Mouse (Mus musculus): ENCODE measurements around the gene Irf9. TPM values are rescaled to one million over a fixed set of nuclear protein-coding genes. Genes with fewer than 3 reads are reported as not detected.

Irf9 gene
- total and polyA plus RNA-seq, 2 experiments from 2014 or later, result 7.0 to 18.1 TPM

DNA sequence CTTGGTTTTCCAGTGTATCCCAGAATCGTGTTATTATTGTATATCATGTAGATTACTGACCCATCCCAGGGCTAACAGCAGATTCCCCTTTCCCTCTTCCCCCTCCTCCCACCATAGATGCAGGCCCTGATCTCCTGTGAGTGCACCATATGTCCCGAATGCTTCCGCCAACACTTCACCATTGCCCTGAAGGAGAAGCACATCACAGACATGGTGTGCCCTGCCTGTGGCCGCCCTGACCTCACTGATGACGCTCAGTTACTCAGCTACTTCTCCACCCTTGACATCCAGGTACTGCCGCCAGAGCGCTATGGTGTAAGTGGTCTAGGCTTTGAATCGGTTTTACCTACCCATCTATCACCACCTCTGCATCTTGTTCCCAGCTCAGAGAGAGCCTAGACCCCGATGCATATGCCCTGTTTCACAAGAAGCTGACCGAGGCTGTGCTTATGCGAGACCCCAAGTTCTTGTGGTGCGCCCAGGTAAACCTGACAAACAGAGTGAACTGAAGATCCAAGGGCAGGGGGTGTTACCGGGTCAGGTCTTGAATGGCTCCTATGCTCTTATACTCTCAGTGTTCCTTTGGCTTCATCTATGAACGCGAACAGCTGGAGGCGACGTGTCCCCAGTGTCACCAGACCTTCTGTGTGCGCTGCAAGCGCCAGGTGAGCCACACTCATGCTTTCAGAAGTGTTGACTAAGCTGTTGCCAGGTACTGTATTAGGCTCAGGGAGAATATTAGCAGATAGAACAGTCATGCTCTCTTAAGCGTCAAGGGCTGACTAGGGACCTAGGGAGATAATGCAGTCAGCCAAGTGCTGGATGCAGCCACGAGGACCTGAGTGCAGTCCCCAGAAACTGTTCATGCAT lies 4.6 kb upstream of the Irf9 start:
- Histone ChIP-seq H3K27me3 (ENCODE audit: insufficient read depth, low read length) (no peaks in the 10 kb centered on the region), H3K36me3 (ENCODE audit: insufficient read depth) (peaks cover 90% of the 10 kb centered on the region), H3K9me3 (ENCODE audit: low read length) (no peaks in the 10 kb centered on the region), H3K4me2 (ENCODE audit: low read depth) (no peak overlapping the region), H3K4me1 (ENCODE audit: insufficient read depth) (no peaks in the 10 kb centered on the region), H3K4me3 (ENCODE audit: low read depth, low read length) (no peak overlapping the region), H3K27ac (ENCODE audit: low read depth, low read length) (no peak overlapping the region), H3K9ac (no peak overlapping the region)
- DNase-seq, result no peak
- no peak for TF ChIP-seq CTCF (IDR thresholded peaks at IDR 0.05; ENCODE audit: low read depth)
- ATAC-seq, result no peak
- WGBS, result 95% methylated on average over 21 of the region's 21 CpGs

GRCm38 (mm10) chr14:55603633-55604576 lies 534 bp downstream of the Irf9 start:
- Histone ChIP-seq H3K9ac (peak overlapping the region; percentile 55), H3K4me1 (ENCODE audit: insufficient read depth) (no peaks in the 10 kb centered on the region), H3K4me2 (ENCODE audit: low read depth) (peak overlapping the region; percentile 47), H3K27ac (ENCODE audit: low read depth, low read length) (peak overlapping the region; percentile 62; the same call in 1 of the 2 replicates), H3K36me3 (ENCODE audit: insufficient read depth) (peaks cover 75% of the 10 kb centered on the region), H3K27me3 (ENCODE audit: insufficient read depth, low read length) (no peaks in the 10 kb centered on the region), H3K4me3 (ENCODE audit: low read depth, low read length) (peak overlapping the region; percentile 33), H3K9me3 (ENCODE audit: low read length) (no peaks in the 10 kb centered on the region)
- DNase-seq, result peak; percentile 89
- ATAC-seq, result peak; percentile 98
- WGBS, result 17% methylated on average over 19 of the region's 19 CpGs
- peak; percentile 92 for TF ChIP-seq CTCF (IDR thresholded peaks at IDR 0.05; ENCODE audit: low read depth)

DNA sequence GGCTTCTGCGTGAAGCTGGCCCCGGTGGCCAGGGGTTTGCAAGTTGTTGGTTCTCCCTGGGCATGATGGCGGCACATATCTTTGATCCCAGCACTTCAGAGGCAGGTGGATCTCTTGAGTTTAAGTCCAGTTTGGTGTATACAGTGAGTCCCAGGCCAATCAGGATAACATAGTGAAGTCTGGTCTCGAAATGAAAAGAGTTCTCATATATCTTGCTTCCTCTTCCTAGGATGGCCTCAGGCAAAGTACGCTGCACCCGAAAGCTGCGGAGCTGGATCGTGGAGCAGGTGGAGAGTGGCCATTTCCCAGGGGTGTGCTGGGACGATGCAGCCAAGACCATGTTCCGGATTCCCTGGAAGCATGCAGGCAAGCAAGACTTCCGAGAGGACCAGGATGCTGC lies 1.5 kb downstream of the Irf9 start:
- no peak for DNase-seq
- H3K4me1 ChIP-seq (ENCODE audit: insufficient read depth), result no peaks in the 10 kb centered on the region
- TF ChIP-seq CTCF (IDR thresholded peaks at IDR 0.05; ENCODE audit: low read depth), result no peak
- WGBS, result 94% methylated on average over 11 of the region's 11 CpGs
- no peak for ATAC-seq
- H3K27ac ChIP-seq (ENCODE audit: low read depth, low read length), result no peak overlapping the region
- H3K9me3 ChIP-seq (ENCODE audit: low read length), result no peaks in the 10 kb centered on the region
- no peak overlapping the region for H3K9ac ChIP-seq
- peaks cover 76% of the 10 kb centered on the region for H3K36me3 ChIP-seq (ENCODE audit: insufficient read depth)
- H3K4me3 ChIP-seq (ENCODE audit: low read depth, low read length), result no peak overlapping the region
- H3K4me2 ChIP-seq (ENCODE audit: low read depth), result peak overlapping the region; percentile 47
- no peaks in the 10 kb centered on the region for H3K27me3 ChIP-seq (ENCODE audit: insufficient read depth, low read length)

GRCm38 (mm10) chr14:55605743-55606459 lies 2.5 kb downstream of the Irf9 start:
- Histone ChIP-seq H3K4me2 (ENCODE audit: low read depth) (no peak overlapping the region), H3K27me3 (ENCODE audit: insufficient read depth, low read length) (no peaks in the 10 kb centered on the region), H3K36me3 (ENCODE audit: insufficient read depth) (peaks cover 69% of the 10 kb centered on the region), H3K9ac (no peak overlapping the region), H3K4me3 (ENCODE audit: low read depth, low read length) (no peak overlapping the region), H3K27ac (ENCODE audit: low read depth, low read length) (no peak overlapping the region), H3K4me1 (ENCODE audit: insufficient read depth) (no peaks in the 10 kb centered on the region), H3K9me3 (ENCODE audit: low read length) (no peaks in the 10 kb centered on the region)
- ATAC-seq (no peak), DNase-seq (no peak)
- WGBS, result 94% methylated on average over 16 of the region's 16 CpGs
- no peak for TF ChIP-seq CTCF (IDR thresholded peaks at IDR 0.05; ENCODE audit: low read depth)

DNA sequence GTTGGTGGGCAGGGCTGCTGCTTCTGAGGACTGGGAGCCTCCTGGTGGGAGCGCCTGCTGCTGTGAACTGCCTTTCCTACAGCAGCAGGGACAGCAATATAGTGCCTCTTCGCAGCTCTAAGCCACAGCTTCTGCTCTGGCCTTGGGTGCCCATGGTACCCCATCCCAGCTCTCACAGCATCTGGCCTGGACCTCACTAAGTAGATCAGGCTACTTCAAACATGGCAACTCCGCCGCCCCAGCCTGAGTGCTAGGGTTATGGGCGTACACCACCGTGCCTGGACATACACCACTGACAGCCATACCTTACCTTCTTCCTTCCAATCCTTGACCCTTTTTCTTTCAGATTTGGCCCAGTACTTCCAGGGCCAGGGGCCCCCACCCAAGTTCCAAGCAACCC lies 5.0 kb downstream of the Irf9 start:
- Histone ChIP-seq H3K27me3 (ENCODE audit: insufficient read depth, low read length) (no peaks in the 10 kb centered on the region), H3K36me3 (ENCODE audit: insufficient read depth) (peaks cover 44% of the 10 kb centered on the region), H3K4me3 (ENCODE audit: low read depth, low read length) (no peak overlapping the region), H3K9me3 (ENCODE audit: low read length) (no peaks in the 10 kb centered on the region), H3K4me2 (ENCODE audit: low read depth) (no peak overlapping the region), H3K27ac (ENCODE audit: low read depth, low read length) (no peak overlapping the region), H3K9ac (no peak overlapping the region), H3K4me1 (ENCODE audit: insufficient read depth) (no peaks in the 10 kb centered on the region)
- ATAC-seq, result no peak
- 98% methylated on average over 6 of the region's 6 CpGs for WGBS
- DNase-seq, result no peak
- no peak for TF ChIP-seq CTCF (IDR thresholded peaks at IDR 0.05; ENCODE audit: low read depth)

GRCm38 (mm10) chr14:55613346-55613745 lies 10.0 kb downstream of the Irf9 start:
- Histone ChIP-seq H3K9ac (no peak overlapping the region), H3K36me3 (ENCODE audit: insufficient read depth) (peaks cover 16% of the 10 kb centered on the region), H3K27ac (ENCODE audit: low read depth, low read length) (no peak overlapping the region), H3K27me3 (ENCODE audit: insufficient read depth, low read length) (no peaks in the 10 kb centered on the region), H3K9me3 (ENCODE audit: low read length) (no peaks in the 10 kb centered on the region), H3K4me3 (ENCODE audit: low read depth, low read length) (no peak overlapping the region), H3K4me1 (ENCODE audit: insufficient read depth) (no peaks in the 10 kb centered on the region), H3K4me2 (ENCODE audit: low read depth) (no peak overlapping the region)
- 57% methylated on average over 6 of the region's 6 CpGs for WGBS
- no peak for DNase-seq
- ATAC-seq, result no peak
- TF ChIP-seq CTCF (IDR thresholded peaks at IDR 0.05; ENCODE audit: low read depth), result no peak

Measured in forebrain, postnatal 0 days (tissue).